Mouse (Mus musculus) heart, adult 11 months (tissue): Measurements from ENCODE around the gene Plscr5.
"Not testable (repeated sequence)": the region's sequence is repeated elsewhere in the genome, so short reads cannot be mapped to it uniquely, and the experiment has no call there.

ENCODE experiments used
- DNase-seq: peaks from one replicate; pipeline ENCODE4 v3.0.0; 2022

Gene Plscr5

GRCm38 (mm10) chr9:92192636-92193035 lies at the start of gene Plscr5:
Gene Plscr5 (plus strand): TSS chr9:92192936.
- DNase-seq = not testable (repeated sequence)

DNA sequence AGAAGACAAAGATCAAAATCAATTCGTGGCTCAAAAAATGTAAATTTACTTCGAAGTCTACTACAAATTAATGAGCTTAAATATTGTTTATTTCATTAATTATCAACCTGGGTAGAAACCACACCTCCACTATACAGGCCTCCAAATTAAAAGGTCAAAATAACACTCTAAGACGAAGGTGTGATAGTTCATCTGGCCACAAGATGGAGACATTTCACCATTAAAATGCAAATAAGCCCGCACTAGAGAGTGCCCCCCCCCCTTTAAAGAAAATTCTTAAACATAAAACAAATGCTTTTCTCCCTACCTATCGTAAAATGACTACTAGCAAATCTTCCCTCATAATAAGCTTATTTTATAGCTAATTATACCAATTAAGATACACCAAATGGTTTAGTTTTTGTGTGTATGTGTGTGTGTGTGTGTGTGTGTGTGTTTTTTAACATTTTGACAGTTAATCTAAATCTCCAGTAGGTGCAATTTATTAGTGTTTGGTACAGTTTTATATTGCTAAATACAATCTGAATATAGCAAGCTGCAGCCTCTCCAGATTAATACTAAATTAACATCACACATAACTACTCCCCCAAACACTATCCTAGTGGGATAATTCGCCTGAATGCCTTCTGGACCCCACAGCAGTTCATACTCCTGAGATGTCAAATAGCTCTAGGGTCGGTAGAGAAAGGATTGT lies 45.0 kb upstream of the Plscr5 start:
- DNase-seq = no peak

DNA sequence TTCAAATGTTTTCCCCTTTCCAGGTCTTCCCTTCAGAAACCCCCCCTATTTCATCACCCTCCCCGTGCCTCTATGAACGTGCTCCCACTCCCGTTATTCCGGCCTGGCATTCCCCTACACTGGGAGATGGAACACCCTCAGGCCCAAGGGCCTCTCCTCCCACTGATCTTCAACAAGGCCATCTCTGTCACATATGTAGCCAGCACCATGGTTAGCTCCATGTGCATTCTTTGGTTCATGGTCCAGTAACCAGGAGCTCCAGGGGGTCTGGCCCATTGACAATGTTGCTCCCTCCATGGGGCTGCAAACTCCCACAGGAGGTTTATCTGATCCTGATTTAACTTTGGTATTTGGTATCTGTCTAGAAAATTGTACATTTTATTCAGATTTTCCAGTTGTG lies 30.5 kb upstream of the Plscr5 start:
- no peak for DNase-seq

DNA sequence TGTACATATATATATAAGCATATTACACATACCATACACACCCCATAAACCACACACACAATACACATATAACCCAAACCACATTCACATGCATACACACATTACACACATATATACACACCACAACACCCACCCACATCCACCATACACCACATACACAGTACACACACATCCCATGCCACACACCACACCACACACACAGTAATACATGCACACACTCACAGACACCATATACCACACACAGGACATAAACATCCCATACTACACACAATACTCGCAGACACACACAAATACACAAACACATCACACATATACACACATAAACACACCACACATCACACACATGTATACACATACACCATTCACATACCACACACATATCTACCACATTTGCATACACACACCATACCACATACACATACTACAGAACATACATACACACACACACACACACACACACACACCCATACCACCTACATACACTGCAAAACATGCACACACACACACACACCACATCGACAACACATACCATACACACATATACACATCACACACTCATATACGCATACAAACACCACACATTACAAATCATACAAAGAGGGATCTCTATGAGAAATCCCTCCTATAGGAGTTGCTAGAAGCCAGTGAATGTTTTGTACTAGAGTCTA lies 19.3 kb upstream of the Plscr5 start:
- no peak for DNase-seq

- no peak for DNase-seq
Measured at GRCm38 (mm10) chr9:92174176-92175075, 18.3 kb upstream of the Plscr5 start.

GRCm38 (mm10) chr9:92178861-92179469 lies 13.8 kb upstream of the Plscr5 start:
- DNase-seq = no peak

DNA sequence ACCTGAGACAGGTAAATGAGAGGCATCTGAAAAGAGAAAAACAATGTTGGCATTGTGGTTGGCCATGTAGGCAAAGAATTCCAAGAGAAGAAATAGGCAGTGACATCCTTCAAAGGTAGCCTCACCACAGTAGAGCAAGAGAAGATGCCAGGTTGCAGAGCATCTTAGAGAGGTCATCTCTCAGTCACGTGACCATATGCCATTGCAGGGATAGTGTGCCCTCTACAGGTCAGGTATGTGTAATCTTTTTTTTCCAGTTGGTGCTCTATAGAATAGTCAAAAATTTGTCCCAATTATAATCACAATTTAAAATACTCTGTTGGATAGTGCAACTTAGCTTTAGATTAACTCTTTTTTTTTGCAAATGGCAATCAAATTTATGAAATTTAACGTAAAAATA lies 1.4 kb upstream of the Plscr5 start:
- peak; percentile 14 for DNase-seq

- DNase-seq = peak; percentile 68
Measured at GRCm38 (mm10) chr9:92198408-92198807, 5.7 kb downstream of the Plscr5 start.

GRCm38 (mm10) chr9:92199564-92199963 lies 6.8 kb downstream of the Plscr5 start:
- DNase-seq = peak; percentile 43

DNA sequence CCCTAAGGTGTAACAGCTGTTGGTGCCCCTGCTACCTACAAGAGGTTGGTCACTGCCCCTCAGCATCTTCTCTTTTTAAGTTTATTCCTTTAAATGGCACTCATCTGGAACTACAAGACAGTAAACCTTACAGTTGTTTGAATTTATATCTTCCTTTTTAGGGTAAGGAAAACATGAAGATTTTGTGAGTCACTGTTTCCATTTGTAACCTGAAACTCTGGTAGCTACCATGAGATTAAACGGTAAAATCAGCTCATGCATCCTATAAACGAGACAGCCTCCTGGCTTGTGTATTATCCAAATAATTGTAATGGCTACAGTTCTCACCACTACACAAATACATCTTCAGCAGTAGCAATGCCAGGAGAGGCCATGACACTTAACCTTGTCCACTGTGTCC lies 11.7 kb downstream of the Plscr5 start:
- DNase-seq = no peak

- DNase-seq = peak; percentile 81
Measured at GRCm38 (mm10) chr9:92207307-92207706, 14.6 kb downstream of the Plscr5 start.

GRCm38 (mm10) chr9:92207757-92208156 lies 15.0 kb downstream of the Plscr5 start:
- DNase-seq = peak; percentile 81

- DNase-seq = peak; percentile 7
Measured at GRCm38 (mm10) chr9:92209850-92210249, 17.1 kb downstream of the Plscr5 start.

DNA sequence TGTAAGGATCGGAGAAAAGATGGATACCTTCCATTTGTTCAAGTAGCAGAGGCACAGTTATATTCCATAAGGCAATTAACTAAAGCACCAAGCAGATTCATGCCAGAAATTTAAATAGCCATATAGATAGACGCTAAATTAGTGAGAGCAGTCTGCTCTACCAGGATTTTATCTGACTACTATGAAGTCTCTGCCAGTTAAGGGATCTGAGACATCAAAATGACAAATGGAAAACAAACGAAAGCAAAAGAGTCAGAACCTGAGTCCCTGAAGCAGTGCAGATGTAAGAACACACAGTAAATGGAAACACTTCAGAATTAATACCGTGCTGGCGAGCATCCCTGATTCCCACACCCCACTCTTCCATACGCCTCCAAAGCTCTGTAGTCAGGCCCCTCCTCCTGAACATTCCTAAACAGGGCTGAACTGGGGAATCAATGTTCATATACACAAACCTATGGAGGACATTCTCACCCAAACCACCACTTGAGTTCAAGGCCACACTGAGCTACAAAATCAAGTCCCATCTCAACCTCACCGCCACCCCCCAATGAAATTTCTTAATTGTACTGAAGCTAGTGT lies 17.7 kb downstream of the Plscr5 start:
- peak; percentile 58 for DNase-seq

DNA sequence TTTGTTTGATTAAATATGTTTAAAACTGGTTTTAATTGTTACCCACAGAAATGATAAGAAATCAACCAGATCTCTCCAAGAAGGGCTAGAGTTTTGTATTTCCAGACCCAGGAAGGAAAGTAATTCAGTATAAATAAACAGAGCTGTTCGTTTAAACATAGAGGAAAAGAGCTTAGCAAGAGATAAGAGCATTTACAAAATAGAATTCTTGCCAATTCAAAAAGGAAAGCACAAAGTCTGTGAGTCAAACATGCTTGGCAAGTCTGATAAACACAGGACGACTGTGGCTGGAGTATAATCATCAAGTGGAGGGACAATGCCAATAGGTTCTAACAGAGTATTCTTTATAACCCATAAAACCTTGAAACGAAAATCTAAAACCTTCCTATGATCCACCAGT lies 18.3 kb downstream of the Plscr5 start:
- no peak for DNase-seq

DNA sequence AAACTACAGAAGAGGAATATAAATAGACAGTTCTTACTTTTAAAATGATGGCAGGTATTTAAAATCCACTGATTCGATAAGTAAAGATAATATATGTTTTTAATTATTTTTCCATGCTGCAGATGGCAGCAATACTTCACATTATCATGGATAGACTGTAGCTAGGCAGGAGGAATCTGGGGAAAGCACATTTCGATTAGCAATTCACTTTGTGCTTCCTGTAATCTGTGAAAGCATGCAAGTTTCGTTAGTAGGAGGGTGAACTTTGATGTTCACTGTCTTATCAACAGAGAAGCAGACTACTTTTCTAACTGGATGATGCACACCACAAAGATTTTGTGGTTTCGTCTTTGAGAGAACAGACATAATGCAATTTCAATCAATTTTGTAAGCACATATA lies 24.7 kb downstream of the Plscr5 start:
- no peak for DNase-seq

DNA sequence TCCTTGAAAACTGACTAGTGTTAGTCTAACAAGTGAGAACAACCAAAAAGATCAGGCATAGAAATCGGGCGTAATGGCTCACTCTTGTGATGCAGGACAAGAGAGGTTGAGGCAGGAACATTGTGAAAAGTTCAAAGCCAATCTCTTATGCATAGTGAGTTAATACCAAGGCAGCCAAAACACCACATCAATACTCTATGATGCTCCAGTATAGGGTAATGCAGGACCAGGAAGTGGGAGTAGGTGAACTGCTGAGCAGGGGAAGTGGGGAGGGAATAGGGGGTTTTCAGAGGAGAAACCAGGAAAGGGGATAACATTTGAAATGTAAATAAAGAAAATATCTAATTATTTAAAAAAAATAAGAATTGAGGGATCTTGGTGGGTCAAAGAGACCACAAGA lies 25.2 kb downstream of the Plscr5 start:
- DNase-seq = no peak

GRCm38 (mm10) chr9:92220151-92220550 lies 27.4 kb downstream of the Plscr5 start:
- peak; percentile 93 for DNase-seq

DNA sequence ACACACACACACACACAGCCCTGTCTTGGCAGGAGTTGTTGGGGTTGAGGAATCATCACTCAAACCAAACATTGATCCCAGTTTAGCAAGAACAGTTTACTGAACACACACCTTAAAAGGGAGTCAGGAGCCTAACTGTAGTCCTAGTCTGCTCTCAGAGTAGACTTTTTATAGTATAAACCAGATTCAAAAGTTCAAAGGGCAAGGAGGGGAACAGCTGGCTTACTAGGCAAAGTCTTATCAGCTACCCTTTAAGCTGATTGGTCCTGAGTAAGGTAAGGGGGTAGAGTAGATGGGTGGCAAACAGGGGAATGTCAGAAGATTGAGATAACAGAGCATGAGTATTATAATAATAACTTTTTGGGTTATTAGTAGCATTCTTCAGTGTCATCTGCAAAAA lies 28.7 kb downstream of the Plscr5 start:
- DNase-seq = peak; percentile 48

GRCm38 (mm10) chr9:92224598-92225231 lies 32.0 kb downstream of the Plscr5 start:
- peak; percentile 55 for DNase-seq

GRCm38 (mm10) chr9:92226127-92226655 lies 33.5 kb downstream of the Plscr5 start:
- DNase-seq = peak; percentile 55

DNA sequence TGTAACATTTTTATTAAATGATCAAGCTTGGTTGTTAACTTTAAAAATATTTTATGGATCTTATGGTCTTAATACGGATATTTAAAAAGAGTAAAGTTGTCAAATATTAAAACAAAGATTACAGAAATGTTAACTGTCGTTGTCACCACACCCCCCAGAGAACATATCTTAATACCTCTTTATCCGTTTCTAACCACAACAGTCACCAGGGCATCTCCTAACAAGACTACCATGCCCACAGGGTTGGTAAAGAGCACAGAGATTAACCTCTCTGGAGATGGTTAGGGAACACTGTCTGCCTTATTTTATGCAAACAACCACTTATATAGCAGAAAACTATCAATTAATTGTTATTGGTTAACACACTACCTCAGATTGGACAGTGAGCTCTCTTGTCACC lies 34.1 kb downstream of the Plscr5 start:
- no peak for DNase-seq
